12 mouse cellular contexts compared by ENCODE assay signal in genomic region chr8:125620301-125620700, GRCm38 (mm10). TPM values are rescaled to one million over a fixed set of nuclear protein-coding genes. Genes with fewer than 3 reads are reported as not detected.
DNase-seq lines count a peak whose midpoint lies in the region; ATAC-seq lines count a peak whose summit lies in the region.
"Had no signal": no experiment of that assay in that cellular context is flagged by ENCODE, and none has a peak within 500 bp of the region (broad histone marks: within the 10 kb centered on the region; RNA-seq: fewer than 3 reads in every experiment).

No protein-coding gene starts in this region.

- DNase-seq in embryo, embryonic 10 days (ENCODE audit: low spot score): peak; percentile 66
- no peak for DNase-seq in embryo, embryonic 9.5 days (ENCODE audit: extremely low spot score)
- DNase-seq in kidney, postnatal 14 days: no peak
- peak; percentile 49 for DNase-seq in 3T3-L1 (ENCODE audit: low read depth, low spot score)
- no peak for DNase-seq in left cerebral cortex, postnatal 4 days
- DNase-seq in right cerebral cortex, postnatal 25 days: no peak
- DNase-seq: adrenal gland, postnatal 25 days; right cerebral cortex, postnatal 4 days had no signal

- 0 out of 2 replicates have a peak, but pooled peaks have one; percentile 48 for ATAC-seq in kidney, embryonic 14.5 days (ENCODE audit: low FRiP score, low TSS enrichment)
- 0 out of 2 replicates have a peak, but pooled peaks have one; percentile 11 for ATAC-seq in limb, embryonic 12.5 days (ENCODE audit: insufficient number of reproducible peaks, insufficient read depth, low FRiP score, low TSS enrichment, low read depth)

- intact Hi-C loops in left cerebral cortex, postnatal 4 days (cut with DNase I): no loop called here

- peaks cover 7% of the 10 kb centered on the region; the same call in 1 of the 2 replicates for H3K4me1 ChIP-seq in kidney, embryonic 14.5 days (ENCODE audit: control insufficient read depth, insufficient read depth, low read length)
- peaks cover 39% of the 10 kb centered on the region for H3K4me1 ChIP-seq in limb, embryonic 12.5 days (replicated peaks)

- no peak overlapping the region for H3K9ac ChIP-seq in kidney, embryonic 14.5 days (ENCODE audit: low read depth, low read length)
- H3K9ac ChIP-seq in limb, embryonic 12.5 days (replicated peaks): no peak overlapping the region
- H3K9ac ChIP-seq: intestine, embryonic 15.5 days; lung, embryonic 15.5 days had no signal

- no peak overlapping the region for H3K4me2 ChIP-seq in kidney, embryonic 14.5 days (replicated peaks; ENCODE audit: low read depth, low read length)
- no peak overlapping the region for H3K4me2 ChIP-seq in limb, embryonic 12.5 days
- H3K4me2 ChIP-seq: intestine, embryonic 15.5 days; lung, embryonic 15.5 days had no signal

- H3K9me3 ChIP-seq in kidney, embryonic 14.5 days (ENCODE audit: control insufficient read depth, low read length): no peaks in the 10 kb centered on the region
- 0 out of 2 replicates have a peak, but pooled peaks cover 6% of the 10 kb centered on the region for H3K9me3 ChIP-seq in limb, embryonic 12.5 days
- H3K9me3 ChIP-seq: intestine, embryonic 15.5 days; lung, embryonic 15.5 days had no signal

- H3K36me3 ChIP-seq in kidney, embryonic 14.5 days (ENCODE audit: control insufficient read depth, insufficient read depth, low read length): no peaks in the 10 kb centered on the region
- no peaks in the 10 kb centered on the region for H3K36me3 ChIP-seq in limb, embryonic 12.5 days
- H3K36me3 ChIP-seq: intestine, embryonic 15.5 days; lung, embryonic 15.5 days had no signal

- H3K27ac ChIP-seq in kidney, embryonic 14.5 days (ENCODE audit: low read depth, low read length): no peak overlapping the region
- H3K27ac ChIP-seq in limb, embryonic 12.5 days: no peak overlapping the region

- no peak overlapping the region for H3K4me3 ChIP-seq in kidney, embryonic 14.5 days (ENCODE audit: low read length)
- H3K4me3 ChIP-seq in limb, embryonic 12.5 days (replicated peaks): no peak overlapping the region
- H3K4me3 ChIP-seq: intestine, embryonic 15.5 days; lung, embryonic 15.5 days had no signal

- WGBS in kidney, embryonic 14.5 days: 38% methylated on average over 4 of the region's 4 CpGs
- WGBS in limb, embryonic 12.5 days: 34% methylated on average over 4 of the region's 4 CpGs

- no peaks in the 10 kb centered on the region for H3K27me3 ChIP-seq in kidney, embryonic 14.5 days (ENCODE audit: control insufficient read depth, insufficient read depth, low read length)
- H3K27me3 ChIP-seq in limb, embryonic 12.5 days: no peaks in the 10 kb centered on the region
- H3K27me3 ChIP-seq: intestine, embryonic 15.5 days; lung, embryonic 15.5 days had no signal

RNA-seq across cellular contexts. Expression of gene Map10, which starts 49.3 kb away (rescaled TPM):
- polyA plus RNA-seq in kidney, embryonic 14.5 days (2014; fragmentation: Nextera tagmentation; extraction: Ambion mirVana): 4.5 and 6.8 TPM in 2 replicates
- polyA plus RNA-seq in limb, embryonic 12.5 days (2016; fragmentation: Nextera tagmentation; extraction: Ambion mirVana): 8.2 TPM in 2 replicates
- 1 to 10 TPM; 7.8 to 8.4 TPM for total RNA-seq in left cerebral cortex, postnatal 4 days (2021)

RNA-seq across cellular contexts. Expression of gene Sipa1l2, which starts 50.7 kb away (rescaled TPM):
- polyA plus RNA-seq in kidney, embryonic 14.5 days (2014; fragmentation: Nextera tagmentation; extraction: Ambion mirVana): 6.6 and 12.9 TPM in 2 replicates
- 18.6 and 20.2 TPM in 2 replicates for polyA plus RNA-seq in limb, embryonic 12.5 days (2016; fragmentation: Nextera tagmentation; extraction: Ambion mirVana)
- 10 to 100 TPM; 43.2 to 46.9 TPM for total RNA-seq in left cerebral cortex, postnatal 4 days (2021)

Comparison
In these comparisons a context has a peak if more than half of its experiments do, and no peak if none do; other contexts are left out.
1. DNase-seq: peak in embryo, embryonic 10 days (single experiment) and 3T3-L1 (single experiment); none in embryo, embryonic 9.5 days (single experiment), kidney, postnatal 14 days (single experiment), left cerebral cortex, postnatal 4 days (single experiment) and right cerebral cortex, postnatal 25 days (single experiment).